Mouse (Mus musculus) thymus, postnatal 36 days (tissue): Measurements from ENCODE around the gene Rbfox1.

ENCODE experiments used
- DNase-seq, 2 experiments: peaks; one replicate each; pipeline ENCODE4 v3.0.0; 2022; ENCODE audit warnings: mixed read lengths in 2 of 2

Rbfox1 gene

GRCm38 (mm10) chr16:6963533-6963932 is 1078.4 kb downstream of the Rbfox1 start:
- no peak for DNase-seq

- DNase-seq = no peak
Observed at GRCm38 (mm10) chr16:6964720-6965583, 1079.8 kb downstream of the Rbfox1 start.

DNA sequence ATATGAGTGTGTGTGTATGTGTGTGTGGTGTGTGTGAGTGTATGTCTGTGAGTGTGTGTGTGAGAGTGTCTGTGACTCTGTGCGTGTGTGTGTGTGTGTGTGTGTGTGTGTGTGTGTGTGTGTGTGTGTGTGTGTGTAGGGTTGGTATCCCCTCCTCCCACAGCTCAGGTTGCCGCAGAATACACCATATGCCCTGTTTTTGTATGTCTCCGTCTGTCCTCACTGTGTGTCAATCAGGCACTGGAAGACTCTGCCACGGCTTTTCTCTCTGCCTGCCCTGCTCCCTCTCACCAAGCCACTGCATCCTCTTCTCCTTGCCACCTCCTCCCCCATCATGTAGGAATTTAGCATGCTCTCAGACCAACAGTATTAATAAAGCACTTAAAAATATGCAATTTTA is 1084.8 kb downstream of the Rbfox1 start:
- DNase-seq = no peak

- DNase-seq = no peak
Observed at GRCm38 (mm10) chr16:6976341-6976740, 1091.2 kb downstream of the Rbfox1 start.

GRCm38 (mm10) chr16:6983947-6984346 is 1098.8 kb downstream of the Rbfox1 start:
- no peak for DNase-seq

- DNase-seq = no peak
Observed at GRCm38 (mm10) chr16:6986031-6986430, 1100.9 kb downstream of the Rbfox1 start.

DNA sequence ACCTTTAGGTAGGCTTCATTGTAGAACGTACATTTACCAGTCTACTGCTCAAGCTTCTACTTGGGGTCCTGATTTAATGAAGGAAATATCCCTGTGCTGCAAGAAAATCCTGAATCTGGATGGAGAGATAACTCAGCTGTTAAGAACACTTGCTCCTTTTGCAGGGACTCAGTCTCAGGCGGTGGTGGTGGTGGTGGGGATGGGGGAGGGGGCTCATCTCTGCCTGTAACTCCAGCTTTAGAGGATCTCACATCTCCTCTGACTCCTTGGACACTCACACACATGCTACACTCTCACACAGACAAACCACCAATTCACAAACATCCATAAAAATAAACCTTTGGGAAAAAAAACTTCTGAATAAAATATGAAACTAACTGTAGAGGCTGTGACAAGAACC is 1101.3 kb downstream of the Rbfox1 start:
- DNase-seq = no peak

- DNase-seq = no peak
Observed at GRCm38 (mm10) chr16:6992251-6992650, 1107.1 kb downstream of the Rbfox1 start.

DNA sequence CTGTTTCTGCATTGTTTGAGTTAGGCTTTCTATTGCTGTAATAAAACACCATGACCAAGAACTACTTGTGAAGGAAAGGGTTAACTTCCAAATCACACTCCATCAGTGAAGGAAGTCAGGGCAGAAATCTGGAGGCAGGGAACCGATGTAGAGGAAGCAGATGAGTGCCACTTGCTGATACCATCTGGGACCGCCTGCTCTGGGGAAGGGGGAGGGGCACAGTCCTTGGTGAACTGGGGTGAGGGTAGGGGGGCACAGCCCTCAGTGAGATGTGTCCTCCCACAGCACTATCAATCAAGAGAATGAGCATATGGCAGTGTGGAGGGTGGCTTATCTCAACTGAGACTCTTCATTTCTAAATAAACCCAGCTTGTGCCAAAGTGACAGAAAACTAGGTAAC is 1108.0 kb downstream of the Rbfox1 start:
- DNase-seq = no peak

- DNase-seq = no peak
Observed at GRCm38 (mm10) chr16:6997109-6997508, 1112.0 kb downstream of the Rbfox1 start.

DNA sequence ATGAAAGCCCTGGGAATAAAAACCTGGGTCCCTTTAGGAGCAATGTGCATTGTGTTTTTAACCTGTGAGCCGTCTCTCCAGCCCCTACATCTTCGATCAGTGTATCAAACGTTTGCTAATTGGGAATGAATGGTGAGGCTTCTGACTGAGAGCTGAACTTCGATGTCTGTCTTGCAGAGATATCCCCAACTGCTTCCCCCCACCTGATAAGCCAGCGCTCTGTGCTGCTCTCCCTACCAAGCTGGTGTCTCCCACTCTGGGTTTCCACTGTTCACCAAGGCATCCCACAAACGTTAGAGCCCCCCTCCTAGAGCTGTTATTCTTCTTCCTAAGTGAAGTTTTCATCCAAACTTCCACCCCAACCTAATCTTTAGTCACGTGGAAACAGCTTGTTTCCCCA is 1112.7 kb downstream of the Rbfox1 start:
- DNase-seq = no peak

GRCm38 (mm10) chr16:7004565-7004964 is 1119.4 kb downstream of the Rbfox1 start:
- DNase-seq = no peak

DNA sequence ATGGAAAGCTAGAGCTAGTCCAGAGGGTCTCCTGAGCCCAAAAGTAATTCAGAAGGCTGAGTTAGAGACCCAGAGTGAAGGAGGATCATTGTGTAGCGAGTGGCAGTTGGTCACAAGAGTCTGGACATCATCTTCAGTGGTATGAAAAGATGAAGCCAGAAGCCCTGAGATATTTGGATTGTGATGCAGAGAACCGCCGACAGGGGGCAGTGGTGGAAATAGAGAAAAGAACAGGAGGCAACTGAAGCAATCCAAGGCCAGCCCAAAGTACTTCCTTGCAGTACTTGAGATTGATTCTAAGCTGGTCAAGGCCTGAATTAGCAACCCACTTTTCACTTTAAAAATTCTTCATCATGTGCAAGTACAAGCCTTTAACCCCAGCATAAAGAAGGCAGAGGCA is 1120.3 kb downstream of the Rbfox1 start:
- DNase-seq = peak; percentile 12 to 19

GRCm38 (mm10) chr16:7017310-7017709 is 1132.2 kb downstream of the Rbfox1 start:
- DNase-seq = no peak

DNA sequence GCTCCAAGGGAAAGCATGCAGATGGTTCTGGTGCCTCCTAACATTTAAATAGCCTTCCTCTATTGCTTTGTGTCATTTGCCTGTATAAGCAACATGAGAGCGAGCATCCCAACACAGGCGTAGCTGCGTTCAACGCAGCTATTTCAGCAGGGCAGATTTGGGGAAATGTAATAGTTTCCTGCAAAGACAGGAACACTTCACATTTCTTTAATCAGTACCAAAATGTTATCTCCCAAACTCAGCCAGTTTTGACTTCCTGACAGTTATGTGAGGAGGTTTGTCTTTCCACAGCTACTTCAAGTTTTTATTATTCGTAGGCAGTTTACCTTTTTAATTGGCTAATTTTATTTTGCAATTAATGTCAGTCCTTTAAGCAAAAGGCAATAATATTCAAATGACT is 1149.1 kb downstream of the Rbfox1 start:
- DNase-seq = no peak

DNA sequence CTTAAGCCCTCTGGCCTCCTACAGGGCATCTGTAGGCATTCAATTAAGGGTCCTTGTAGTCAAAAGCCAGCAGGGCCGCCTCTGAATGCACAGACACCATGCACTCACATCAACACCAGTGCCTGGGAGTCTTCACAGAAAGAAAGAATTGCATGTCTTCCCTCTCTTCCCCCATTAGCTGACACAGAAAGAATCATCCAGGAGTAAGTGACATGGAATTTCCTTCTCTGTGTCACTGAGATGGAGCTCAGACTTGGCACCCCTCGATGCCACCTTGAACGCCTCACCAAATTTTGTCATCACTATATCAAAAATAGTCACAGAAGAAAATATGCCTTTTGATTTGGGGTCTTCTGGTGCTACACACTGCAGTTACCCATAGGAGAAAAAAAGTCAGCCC is 1151.4 kb downstream of the Rbfox1 start:
- DNase-seq = no peak

DNA sequence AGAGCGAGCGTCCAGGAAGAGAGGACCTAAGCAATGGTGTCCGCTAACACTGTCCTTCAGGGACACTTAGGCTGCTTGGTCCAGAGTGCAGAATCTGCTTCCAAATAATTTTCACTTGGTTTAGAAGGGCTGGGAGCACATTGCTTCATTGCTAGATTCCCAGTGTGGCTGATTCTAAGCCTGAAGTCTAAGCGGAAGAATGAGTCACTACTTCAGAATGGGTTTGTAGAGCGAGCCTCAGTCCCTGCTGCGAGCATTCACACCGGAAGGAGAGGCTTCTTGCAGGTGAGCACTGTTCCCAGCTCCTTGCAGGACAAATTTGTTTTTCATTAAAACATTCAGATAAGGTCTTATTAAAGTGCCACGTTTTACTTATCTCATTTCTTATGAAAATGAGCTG is 1151.8 kb downstream of the Rbfox1 start:
- DNase-seq = no peak

- DNase-seq = no peak
Observed at GRCm38 (mm10) chr16:7038639-7039260, 1153.6 kb downstream of the Rbfox1 start.

DNA sequence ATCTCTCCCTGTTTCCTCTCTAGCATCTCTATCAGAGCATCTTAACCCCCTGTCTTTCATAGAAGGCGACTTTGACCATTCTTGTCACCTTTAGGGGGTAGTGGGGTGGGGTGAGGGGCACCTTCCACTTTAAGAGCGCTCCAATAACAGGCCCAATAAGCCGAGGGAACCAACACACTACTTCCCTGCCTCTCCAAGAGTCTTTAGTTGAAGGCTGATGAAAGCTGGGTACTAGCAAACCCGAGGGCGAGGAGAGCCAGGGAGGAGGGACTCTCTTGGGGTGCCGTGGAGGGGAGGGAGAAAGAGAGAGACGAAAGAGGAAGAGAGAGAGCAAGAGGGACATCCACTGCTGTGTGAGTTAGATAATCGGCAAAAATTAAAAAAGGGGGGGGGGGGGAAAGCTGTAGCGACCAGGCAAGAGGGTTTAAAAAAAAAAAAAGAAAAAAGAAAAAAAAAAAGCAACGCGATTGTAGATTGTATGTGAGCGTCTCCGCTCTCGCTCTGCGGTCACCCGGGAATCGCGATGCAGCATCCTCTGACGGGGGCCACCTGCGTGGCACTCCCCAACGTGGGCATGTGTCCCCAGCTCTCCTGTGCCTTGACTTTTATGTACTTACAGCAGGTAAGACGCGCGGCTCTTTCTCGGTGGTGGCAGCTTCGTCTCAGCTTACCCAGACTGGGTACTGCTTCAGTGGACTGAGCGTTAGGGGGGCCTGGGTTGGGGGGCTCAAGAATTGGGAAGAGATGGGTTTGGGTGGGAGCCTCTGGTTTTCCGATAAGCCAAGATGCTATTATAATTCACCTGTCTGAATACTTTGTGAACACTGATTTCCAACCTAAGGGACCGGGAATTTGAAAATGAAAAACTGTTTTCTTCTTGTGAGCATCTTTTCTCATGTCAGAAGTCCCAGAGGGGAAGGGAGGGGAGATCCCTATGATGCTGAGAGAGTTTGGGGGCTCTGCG is 1154.5 kb downstream of the Rbfox1 start:
- no peak for DNase-seq

- DNase-seq = no peak
Observed at GRCm38 (mm10) chr16:7040691-7041090, 1155.5 kb downstream of the Rbfox1 start.

- no peak for DNase-seq
Observed at GRCm38 (mm10) chr16:7047421-7047820, 1162.3 kb downstream of the Rbfox1 start.

GRCm38 (mm10) chr16:7049162-7049971 is 1164.2 kb downstream of the Rbfox1 start:
- no peak for DNase-seq
